Mouse (Mus musculus): ENCODE results near the gene Gm20662.

GRCm38 (mm10) chr9:108062142-108062541 is 66.0 kb downstream of the Gm20662 start:
- TF ChIP-seq CTCF (IDR thresholded peaks at IDR 0.05; ENCODE audit: low read depth, low read length) (no peak), TAL1 (conservative IDR thresholded peaks at IDR 0.05; ENCODE audit: low read depth, low read length) (no peak)

Measured in G1E (cell line).